Mouse (Mus musculus): ENCODE measurements around the gene Tssk2. TPM values are rescaled to one million over a fixed set of nuclear protein-coding genes. Genes with fewer than 3 reads are reported as not detected.

The Tssk2 gene
- polyA plus RNA-seq, 1 experiment = 0.07 TPM

GRCm38 (mm10) chr16:17921325-17922162, 23.1 kb downstream of the Tssk2 start:
- TF ChIP-seq MAX (IDR thresholded peaks at IDR 0.05; ENCODE audit: low read depth) (no peak), SRF (IDR thresholded peaks at IDR 0.05; ENCODE audit: control insufficient read depth, insufficient read length, low read depth) (peak; percentile 38), USF1 (IDR thresholded peaks at IDR 0.05; ENCODE audit: low read depth) (peak; percentile 20), MYOG (IDR thresholded peaks at IDR 0.05; ENCODE audit: control insufficient read depth in 1 of 3, insufficient read depth in 1 of 3, insufficient read length in 2 of 3, low read depth in 2 of 3) (peak in 1 of 3 experiments; percentile 28), POLR2AphosphoS2 (IDR thresholded peaks at IDR 0.05; ENCODE audit: insufficient read length, low read depth) (peak; percentile 97), REST (IDR thresholded peaks at IDR 0.05; ENCODE audit: insufficient read depth, insufficient read length) (no peak), TCF3 (IDR thresholded peaks at IDR 0.05; ENCODE audit: insufficient read length, low read depth) (no peak), MYOD1 (IDR thresholded peaks at IDR 0.05; ENCODE audit: control insufficient read depth in 1 of 3, insufficient read length in 2 of 3, low read depth in 2 of 3) (peak in 1 of 3 experiments; percentile 29), POLR2A (IDR thresholded peaks at IDR 0.05; ENCODE audit: insufficient read length, low read depth) (peak; percentile 88)
- H3ac ChIP-seq (ENCODE audit: control insufficient read depth, insufficient read length) = peak overlapping the region; percentile 60
- peak overlapping the region; percentile 88 for H3K4me3 ChIP-seq
- no peaks in the 10 kb centered on the region for H3K36me3 ChIP-seq (ENCODE audit: control insufficient read depth, insufficient read depth)
- H3K27me3 ChIP-seq (ENCODE audit: control insufficient read depth, insufficient read depth, insufficient read length) = peaks cover 5% of the 10 kb centered on the region
- H3K79me2 ChIP-seq (ENCODE audit: control insufficient read depth, insufficient read depth) = no peaks in the 10 kb centered on the region
- peak overlapping the region; percentile 91 for H3K4me2 ChIP-seq (ENCODE audit: low read depth)

DNA sequence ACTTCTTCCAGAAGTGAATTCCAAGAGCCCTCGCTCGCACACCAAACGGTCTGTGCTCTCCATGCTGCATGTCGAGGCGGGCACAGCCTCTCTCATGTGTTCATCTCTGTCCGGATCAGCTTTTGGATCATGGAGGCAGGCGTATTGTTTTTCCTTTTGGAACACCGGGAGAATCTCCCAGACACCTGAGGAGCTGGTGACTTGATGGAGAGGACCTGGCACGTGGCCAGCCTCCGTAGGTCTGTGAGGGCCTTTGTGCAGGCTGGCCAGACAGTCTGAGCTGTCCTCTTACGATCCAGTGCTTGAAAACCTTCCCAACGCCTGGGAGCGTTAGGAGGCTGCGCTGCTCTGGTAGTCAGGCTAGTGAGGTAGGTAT, 23.7 kb downstream of the Tssk2 start:
- TF ChIP-seq TCF12 (IDR thresholded peaks at IDR 0.05; ENCODE audit: insufficient read depth, poor library complexity, severe bottlenecking) = no peak
- TF ChIP-seq E2F4 (IDR thresholded peaks at IDR 0.05; ENCODE audit: insufficient read depth) = no peak
- TF ChIP-seq USF1 (IDR thresholded peaks at IDR 0.05; ENCODE audit: low read depth) = no peak
- no peak for TF ChIP-seq REST (IDR thresholded peaks at IDR 0.05; ENCODE audit: insufficient read depth, insufficient read length)
- TF ChIP-seq MYOD1 (IDR thresholded peaks at IDR 0.05; ENCODE audit: control insufficient read depth in 1 of 3, insufficient read length in 2 of 3, low read depth in 2 of 3) = no peak
- no peak for TF ChIP-seq MYOG (IDR thresholded peaks at IDR 0.05; ENCODE audit: control insufficient read depth in 1 of 3, insufficient read depth in 1 of 3, insufficient read length in 2 of 3, low read depth in 2 of 3)
- TF ChIP-seq CEBPB (IDR thresholded peaks at IDR 0.05; ENCODE audit: insufficient read depth, poor library complexity, severe bottlenecking) = no peak
- no peak for TF ChIP-seq TCF3 (IDR thresholded peaks at IDR 0.05; ENCODE audit: insufficient read length, low read depth)
- TF ChIP-seq POLR2AphosphoS2 (IDR thresholded peaks at IDR 0.05; ENCODE audit: insufficient read length, low read depth) = no peak
- peak overlapping the region; percentile 88 for H3K4me3 ChIP-seq
- peak overlapping the region; percentile 60 for H3ac ChIP-seq (ENCODE audit: control insufficient read depth, insufficient read length)
- H3K79me2 ChIP-seq (ENCODE audit: control insufficient read depth, insufficient read depth) = no peaks in the 10 kb centered on the region
- peak overlapping the region; percentile 78 for H3K4me2 ChIP-seq (ENCODE audit: low read depth)
- no peaks in the 10 kb centered on the region for H3K27me3 ChIP-seq (ENCODE audit: control insufficient read depth, insufficient read depth, insufficient read length)
- no peaks in the 10 kb centered on the region for H3K36me3 ChIP-seq (ENCODE audit: control insufficient read depth, insufficient read depth)

DNA sequence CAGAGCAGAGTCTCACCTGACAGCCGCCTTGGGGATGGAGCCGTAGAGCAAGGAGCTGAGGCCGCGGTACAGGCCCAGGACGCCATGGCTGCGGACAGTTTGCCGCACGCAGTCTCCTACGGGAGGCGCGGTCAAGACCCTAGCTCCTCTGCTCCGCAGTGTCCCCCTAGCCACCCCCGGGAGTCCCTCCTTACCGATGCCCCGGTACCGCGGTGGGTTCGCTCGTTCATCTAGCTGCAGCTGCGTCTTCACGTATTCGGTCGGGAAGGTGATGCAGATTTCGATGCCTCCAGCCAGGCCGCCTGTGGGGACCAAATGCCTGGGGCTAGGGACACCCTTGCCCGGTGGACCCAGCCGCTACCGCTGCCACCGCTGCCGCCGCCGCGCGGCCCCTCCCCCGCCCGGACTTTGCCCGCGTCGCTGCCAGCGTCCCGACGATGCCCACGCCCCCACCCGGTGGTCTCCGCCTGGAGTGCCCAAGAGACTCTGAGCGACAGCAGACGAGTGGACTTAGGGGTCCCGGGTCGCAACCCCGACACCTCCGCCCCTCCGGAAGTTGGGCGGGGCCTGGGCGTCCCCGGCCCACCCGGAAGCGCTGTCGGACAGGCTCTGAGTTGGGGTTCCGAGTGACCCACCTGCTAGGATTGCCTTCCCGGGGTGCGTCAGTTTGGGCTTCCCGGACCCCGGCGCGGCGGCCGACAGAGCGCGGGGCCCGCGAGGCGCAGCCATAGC, 29.1 kb downstream of the Tssk2 start:
- TF ChIP-seq SRF (IDR thresholded peaks at IDR 0.05; ENCODE audit: control insufficient read depth, insufficient read length, low read depth) (no peak), MAX (IDR thresholded peaks at IDR 0.05; ENCODE audit: low read depth) (no peak), TCF3 (IDR thresholded peaks at IDR 0.05; ENCODE audit: insufficient read length, low read depth) (no peak), MYOG (IDR thresholded peaks at IDR 0.05; ENCODE audit: control insufficient read depth in 1 of 3, insufficient read depth in 1 of 3, insufficient read length in 2 of 3, low read depth in 2 of 3) (no peak), TCF12 (IDR thresholded peaks at IDR 0.05; ENCODE audit: insufficient read depth, poor library complexity, severe bottlenecking) (no peak), CEBPB (IDR thresholded peaks at IDR 0.05; ENCODE audit: insufficient read depth, poor library complexity, severe bottlenecking) (no peak), E2F4 (IDR thresholded peaks at IDR 0.05; ENCODE audit: insufficient read depth) (no peak), MYOD1 (IDR thresholded peaks at IDR 0.05; ENCODE audit: control insufficient read depth in 1 of 3, insufficient read length in 2 of 3, low read depth in 2 of 3) (no peak), USF1 (IDR thresholded peaks at IDR 0.05; ENCODE audit: low read depth) (no peak), POLR2AphosphoS2 (IDR thresholded peaks at IDR 0.05; ENCODE audit: insufficient read length, low read depth) (no peak), REST (IDR thresholded peaks at IDR 0.05; ENCODE audit: insufficient read depth, insufficient read length) (no peak), POLR2A (IDR thresholded peaks at IDR 0.05; ENCODE audit: insufficient read length, low read depth) (no peak)
- no peaks in the 10 kb centered on the region for H3K36me3 ChIP-seq (ENCODE audit: control insufficient read depth, insufficient read depth)
- peak overlapping the region; percentile 29 for H3ac ChIP-seq (ENCODE audit: control insufficient read depth, insufficient read length)
- H3K27me3 ChIP-seq (ENCODE audit: control insufficient read depth, insufficient read depth, insufficient read length) = peaks cover 5% of the 10 kb centered on the region
- H3K4me2 ChIP-seq (ENCODE audit: low read depth) = peak overlapping the region; percentile 100
- H3K4me3 ChIP-seq = peak overlapping the region; percentile 53
- no peaks in the 10 kb centered on the region for H3K79me2 ChIP-seq (ENCODE audit: control insufficient read depth, insufficient read depth)

GRCm38 (mm10) chr16:17928087-17928580, 29.7 kb downstream of the Tssk2 start, which contains the start of gene Slc25a1:
Slc25a1 (minus strand) TSS chr16:17928219.
- peak; percentile 65 for TF ChIP-seq POLR2A (IDR thresholded peaks at IDR 0.05; ENCODE audit: insufficient read length, low read depth)
- TF ChIP-seq USF1 (IDR thresholded peaks at IDR 0.05; ENCODE audit: low read depth) = no peak
- no peaks in the 10 kb centered on the region for H3K36me3 ChIP-seq (ENCODE audit: control insufficient read depth, insufficient read depth)
- no peaks in the 10 kb centered on the region for H3K79me2 ChIP-seq (ENCODE audit: control insufficient read depth, insufficient read depth)
- peak within 1 kb of the TSS; percentile 53 for H3K4me3 ChIP-seq
- H3ac ChIP-seq (ENCODE audit: control insufficient read depth, insufficient read length) = peak within 1 kb of the TSS; percentile 29
- H3K27me3 ChIP-seq (ENCODE audit: control insufficient read depth, insufficient read depth, insufficient read length) = peaks cover 7% of the 10 kb centered on the region
- H3K4me2 ChIP-seq (ENCODE audit: low read depth) = peak within 1 kb of the TSS; percentile 100
